Mouse (Mus musculus) monocyte, adult 59 days (primary cell): ENCODE measurements around the gene Gm42715. TPM values are rescaled to one million over a fixed set of nuclear protein-coding genes. Genes with fewer than 3 reads are reported as not detected.

Source experiments
- total RNA-seq, 2 experiments: library from RNA; stranded (reverse); gene quantifications; one replicate each; pipeline ENCODE4 v1.2.4; 2023

Gene Gm42715
- 10 to 100 TPM; 21.9 to 24.4 TPM for total RNA-seq

GRCm38 (mm10) chr7:127519284-127519683 lies at the start of gene Gm42715:
Gene Gm42715 (plus strand): TSS chr7:127519584.

GRCm38 (mm10) chr7:127478635-127479317 lies 40.6 kb upstream of the Gm42715 start, which contains the start of gene Fbrs:
Gene Fbrs (plus strand): TSS chr7:127479199.

GRCm38 (mm10) chr7:127511808-127512230 lies 7.6 kb upstream of the Gm42715 start, which contains the start of gene Srcap:
Gene Srcap (plus strand): TSS chr7:127511983.

GRCm38 (mm10) chr7:127561340-127561858 lies 42.0 kb downstream of the Gm42715 start, which contains the start of gene Tmem265:
Gene Tmem265 (plus strand): TSS chr7:127561390.

GRCm38 (mm10) chr7:127572895-127573471 lies 53.6 kb downstream of the Gm42715 start, which contains the start of gene Phkg2:
Gene Phkg2 (plus strand): TSS chr7:127573340.

GRCm38 (mm10) chr7:127588011-127588871 lies 68.9 kb downstream of the Gm42715 start, which contains the start of the genes Ccdc189 and Rnf40:
Gene Ccdc189 (minus strand): TSS chr7:127588595.
Gene Rnf40 (plus strand): TSS chr7:127588767.

GRCm38 (mm10) chr7:127614891-127615843 lies 95.8 kb downstream of the Gm42715 start, which contains the start of gene Zfp629:
Gene Zfp629 (minus strand): TSS chr7:127615797.

Other genes starting within 250 kb of the Gm42715 start
- gene Sephs2, start 245.5 kb upstream of the Gm42715 start, total RNA-seq, result 10 to 100 TPM; 66.0 to 73.4 TPM
- 100 to 1,000 TPM; 900 to 916 TPM for gene Itgal, start 223.3 kb upstream of the Gm42715 start, total RNA-seq
- gene Zfp768, start 174.0 kb upstream of the Gm42715 start, total RNA-seq, result 1 to 10 TPM; 6.1 to 7.0 TPM
- gene Zfp747, start 143.5 kb upstream of the Gm42715 start, total RNA-seq, result 1 to 10 TPM; 8.8 to 9.0 TPM
- 1 to 10 TPM; 2.4 TPM for gene 9130019O22Rik, start 132.4 kb upstream of the Gm42715 start, total RNA-seq
- gene E430018J23Rik, start 126.0 kb upstream of the Gm42715 start, total RNA-seq, result 1 to 10 TPM; 1.7 to 2.9 TPM
- gene Zfp764, start 112.8 kb upstream of the Gm42715 start, total RNA-seq, result 1 to 10 TPM; 5.4 to 6.3 TPM
- gene Zfp688, start 97.5 kb upstream of the Gm42715 start, total RNA-seq, result 10 to 100 TPM in 1 of 2 experiments, 1 to 10 TPM in 1; 7.4 to 15.1 TPM
- gene Zfp689, start 70.4 kb upstream of the Gm42715 start, total RNA-seq, result 1 to 10 TPM; 2.3 to 3.3 TPM
- 100 to 1,000 TPM; 125 to 128 TPM for gene Prr14, start 60.0 kb upstream of the Gm42715 start, total RNA-seq
- gene Fbrs, start 40.4 kb upstream of the Gm42715 start, total RNA-seq, result 100 to 1,000 TPM; 278 to 299 TPM
- 100 to 1,000 TPM; 120 to 128 TPM for gene Srcap, start 7.6 kb upstream of the Gm42715 start, total RNA-seq
- not detected for gene Tmem265, start 41.8 kb downstream of the Gm42715 start, total RNA-seq
- 10 to 100 TPM; 83.2 to 90.2 TPM for gene Phkg2, start 53.8 kb downstream of the Gm42715 start, total RNA-seq
- gene Ccdc189, start 69.0 kb downstream of the Gm42715 start, total RNA-seq, result 1 to 10 TPM in 1 of 2 experiments, not detected in 1; 1.2 TPM
- 10 to 100 TPM; 70.9 to 74.4 TPM for gene Rnf40, start 69.2 kb downstream of the Gm42715 start, total RNA-seq
- gene Zfp629, start 96.2 kb downstream of the Gm42715 start, total RNA-seq, result 1 to 10 TPM; 4.9 to 6.7 TPM
- gene Bcl7c, start 189.3 kb downstream of the Gm42715 start, total RNA-seq, result 10 to 100 TPM; 38.5 to 43.9 TPM
- not detected for gene Ctf1, start 193.2 kb downstream of the Gm42715 start, total RNA-seq
- not detected for gene Ctf2, start 212.6 kb downstream of the Gm42715 start, total RNA-seq
- gene Fbxl19, start 225.0 kb downstream of the Gm42715 start, total RNA-seq, result 10 to 100 TPM in 1 of 2 experiments, 1 to 10 TPM in 1; 9.8 to 11.1 TPM